Mouse (Mus musculus): ENCODE results near the gene Gm17581. TPM values are rescaled to one million over a fixed set of nuclear protein-coding genes. Genes with fewer than 3 reads are reported as not detected.

Gm17581 gene
- polyA plus RNA-seq, 1 experiment from 2014 or later = not detected

DNA sequence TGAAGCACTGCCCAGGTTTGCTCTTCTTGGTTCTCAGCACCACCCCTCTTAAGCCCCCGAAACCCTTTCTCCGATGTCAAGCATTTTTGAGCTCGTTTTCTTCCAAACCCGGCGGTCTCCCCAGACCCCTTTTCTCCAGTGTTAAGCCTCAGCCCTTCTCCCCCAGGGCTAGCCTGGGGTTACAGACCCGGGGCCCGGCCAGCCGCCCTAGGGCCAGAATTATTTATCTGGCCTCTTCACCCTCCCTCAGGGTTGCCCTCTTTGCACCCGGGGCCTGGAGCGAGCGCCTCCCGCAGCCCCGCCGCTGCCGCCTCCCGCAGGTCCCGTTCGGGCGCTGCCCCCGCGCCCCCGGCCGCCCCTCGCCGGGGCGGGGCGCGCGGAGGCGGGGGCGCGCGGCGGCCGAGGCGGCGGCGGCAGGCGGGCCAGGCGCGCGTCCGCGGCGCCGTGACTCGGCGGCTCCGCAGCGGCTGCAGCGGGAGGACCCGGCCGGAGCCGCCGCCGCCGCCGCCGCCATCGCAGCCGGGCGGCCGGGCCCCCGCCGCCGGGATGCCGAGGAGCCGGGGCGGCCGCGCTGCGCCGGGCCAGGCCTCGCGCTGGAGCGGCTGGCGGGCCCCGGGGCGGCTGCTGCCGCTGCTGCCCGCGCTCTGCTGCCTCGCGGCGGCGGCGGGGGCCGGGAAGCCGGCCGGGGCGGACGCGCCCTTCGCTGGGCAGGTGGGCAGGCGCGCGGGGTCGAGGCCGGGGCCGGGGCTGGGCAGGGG is 39.4 kb upstream of the Gm17581 start, which contains the start of gene Mmp24:
Mmp24 (plus strand) TSS at position 416 of the 758 bp plus-strand sequence.
- 0 out of 2 replicates have a peak, but pooled peaks cover 2% of the 10 kb centered on the region for H3K27me3 ChIP-seq (ENCODE audit: control insufficient read depth, insufficient read depth, low read length)
- DNase-seq = peak; percentile 71
- H3K9ac ChIP-seq (replicated peaks; ENCODE audit: low read length) = peak within 1 kb of the TSS; percentile 96
- no peaks in the 10 kb centered on the region for H3K9me3 ChIP-seq (ENCODE audit: control insufficient read depth, low read length)
- peak within 1 kb of the TSS; percentile 92 for H3K27ac ChIP-seq (replicated peaks; ENCODE audit: low read depth, low read length)
- peak; percentile 32; the same call in 1 of the 2 replicates for ATAC-seq (ENCODE audit: low FRiP score, low TSS enrichment)
- H3K4me1 ChIP-seq (ENCODE audit: control insufficient read depth, insufficient read depth, low read length) = peaks cover 24% of the 10 kb centered on the region
- peak within 1 kb of the TSS; percentile 72 for H3K4me2 ChIP-seq (ENCODE audit: low read length)
- WGBS = 2% methylated on average over 70 of the region's 100 CpGs
- peak within 1 kb of the TSS; percentile 71 for H3K4me3 ChIP-seq (replicated peaks; ENCODE audit: low read depth, low read length)
- no peaks in the 10 kb centered on the region for H3K36me3 ChIP-seq (ENCODE audit: control insufficient read depth, insufficient read depth, low read length)

DNA sequence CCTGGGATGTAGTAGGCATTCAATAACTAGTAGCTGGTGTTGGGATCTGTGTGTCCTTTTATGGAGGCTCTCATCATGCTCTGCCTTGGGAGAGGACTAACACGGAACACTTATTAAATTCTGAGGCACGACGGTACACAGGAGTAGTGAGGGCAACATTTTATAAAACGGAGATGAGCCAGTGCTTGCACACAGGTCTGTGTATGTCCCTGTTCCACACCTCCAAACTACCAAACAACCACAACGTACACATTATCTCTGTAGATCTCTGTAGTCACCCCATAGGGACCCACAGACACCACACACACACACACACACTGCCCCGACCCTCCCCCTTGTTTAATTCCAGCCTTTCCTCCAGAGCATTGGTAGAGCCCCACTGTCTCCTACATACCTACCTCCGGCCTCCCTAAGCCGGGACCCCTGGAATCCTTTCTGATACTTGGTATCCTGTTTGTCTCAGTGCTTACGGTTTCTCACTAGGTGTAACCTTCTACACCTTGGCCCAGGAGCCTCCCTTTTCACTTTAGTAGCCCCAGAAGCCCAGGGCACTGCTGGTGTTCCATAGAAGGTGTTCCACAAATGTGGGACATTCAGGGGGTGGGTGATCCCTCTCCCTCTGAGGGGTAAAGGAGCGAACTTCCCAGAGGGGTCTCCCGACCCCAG is 38.7 kb upstream of the Gm17581 start:
- Histone ChIP-seq H3K27me3 (ENCODE audit: control insufficient read depth, insufficient read depth, low read length) (0 out of 2 replicates have a peak, but pooled peaks cover 2% of the 10 kb centered on the region), H3K4me2 (ENCODE audit: low read length) (peak overlapping the region; percentile 72), H3K4me3 (replicated peaks; ENCODE audit: low read depth, low read length) (peak overlapping the region; percentile 45), H3K36me3 (ENCODE audit: control insufficient read depth, insufficient read depth, low read length) (no peaks in the 10 kb centered on the region), H3K27ac (replicated peaks; ENCODE audit: low read depth, low read length) (peak overlapping the region; percentile 92; the same call in 1 of the 2 replicates), H3K9ac (replicated peaks; ENCODE audit: low read length) (peak overlapping the region; percentile 96; the same call in 1 of the 2 replicates), H3K4me1 (ENCODE audit: control insufficient read depth, insufficient read depth, low read length) (peaks cover 24% of the 10 kb centered on the region), H3K9me3 (ENCODE audit: control insufficient read depth, low read length) (no peaks in the 10 kb centered on the region)
- ATAC-seq (ENCODE audit: low FRiP score, low TSS enrichment) (no peak), DNase-seq (no peak)
- WGBS = 62% methylated on average over 11 of the region's 11 CpGs

DNA sequence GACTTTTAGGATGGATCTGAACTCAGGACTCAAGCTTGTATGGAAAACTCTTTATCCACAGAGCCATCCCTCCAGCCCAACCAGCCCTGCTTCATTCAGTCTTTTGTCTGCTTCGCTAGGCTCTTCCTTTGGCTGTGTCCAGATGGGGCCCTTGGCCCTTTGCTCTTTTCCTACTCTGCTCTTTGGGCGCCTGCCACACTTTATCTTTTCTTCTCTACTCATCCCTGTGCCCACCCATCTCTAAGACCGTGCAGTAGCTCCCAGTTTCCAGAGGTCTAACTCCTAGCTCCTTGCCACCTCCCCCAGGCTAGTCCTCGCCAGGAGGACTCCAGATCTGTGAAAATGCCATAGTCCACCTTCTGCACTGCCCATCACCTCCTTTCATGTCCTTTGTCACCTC is 38.0 kb upstream of the Gm17581 start:
- H3K9me3 ChIP-seq (ENCODE audit: control insufficient read depth, low read length) = no peaks in the 10 kb centered on the region
- 0 out of 2 replicates have a peak, but pooled peaks cover 2% of the 10 kb centered on the region for H3K27me3 ChIP-seq (ENCODE audit: control insufficient read depth, insufficient read depth, low read length)
- no peaks in the 10 kb centered on the region for H3K36me3 ChIP-seq (ENCODE audit: control insufficient read depth, insufficient read depth, low read length)
- no peak overlapping the region for H3K9ac ChIP-seq (replicated peaks; ENCODE audit: low read length)
- WGBS = 66% methylated on average over 4 of the region's 4 CpGs
- no peak overlapping the region for H3K4me2 ChIP-seq (ENCODE audit: low read length)
- DNase-seq (no peak), ATAC-seq (ENCODE audit: low FRiP score, low TSS enrichment) (no peak)
- H3K4me3 ChIP-seq (replicated peaks; ENCODE audit: low read depth, low read length) = no peak overlapping the region
- H3K27ac ChIP-seq (replicated peaks; ENCODE audit: low read depth, low read length) = no peak overlapping the region
- H3K4me1 ChIP-seq (ENCODE audit: control insufficient read depth, insufficient read depth, low read length) = peaks cover 24% of the 10 kb centered on the region

DNA sequence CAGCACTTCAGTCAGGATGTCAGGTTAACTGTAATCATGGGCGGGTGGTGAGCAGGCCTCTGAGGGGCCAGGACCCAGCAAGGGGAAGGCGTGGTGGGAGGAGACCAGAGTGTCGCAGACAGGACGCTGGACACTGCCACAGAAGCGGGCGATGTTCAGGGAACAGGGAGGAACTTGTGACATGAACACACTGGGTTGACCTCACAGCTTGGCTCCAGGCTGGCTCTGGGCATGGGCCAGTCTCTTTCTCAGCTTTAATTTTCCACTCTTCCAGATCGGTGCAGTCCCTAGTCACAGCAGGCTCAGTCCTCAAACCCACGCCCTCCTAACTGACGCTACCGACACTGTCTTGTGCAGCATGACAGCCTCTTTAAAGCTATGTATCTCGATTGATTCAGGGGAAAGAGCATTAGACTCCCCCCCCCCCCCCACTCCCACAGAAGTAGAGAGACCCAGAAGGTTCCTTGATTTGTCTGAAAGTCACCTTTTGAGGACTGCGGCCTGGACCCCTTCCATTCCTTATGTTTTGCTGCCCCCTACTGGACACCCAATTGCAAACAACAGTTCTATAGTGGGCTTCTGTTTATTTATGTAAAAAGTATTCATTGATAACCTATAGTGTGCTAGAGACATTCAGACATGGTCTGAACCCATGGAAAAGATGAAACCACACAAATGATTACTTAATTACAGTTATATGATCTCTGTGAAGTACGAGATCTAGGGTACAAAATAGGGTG is 29.2 kb upstream of the Gm17581 start:
- no peak overlapping the region for H3K4me2 ChIP-seq (ENCODE audit: low read length)
- peak; percentile 43; the same call in 1 of the 2 replicates for ATAC-seq (ENCODE audit: low FRiP score, low TSS enrichment)
- no peak overlapping the region for H3K9ac ChIP-seq (replicated peaks; ENCODE audit: low read length)
- H3K27me3 ChIP-seq (ENCODE audit: control insufficient read depth, insufficient read depth, low read length) = no peaks in the 10 kb centered on the region
- H3K4me3 ChIP-seq (replicated peaks; ENCODE audit: low read depth, low read length) = no peak overlapping the region
- DNase-seq = peak; percentile 92
- no peak overlapping the region for H3K27ac ChIP-seq (replicated peaks; ENCODE audit: low read depth, low read length)
- no peaks in the 10 kb centered on the region for H3K9me3 ChIP-seq (ENCODE audit: control insufficient read depth, low read length)
- no peaks in the 10 kb centered on the region for H3K4me1 ChIP-seq (ENCODE audit: control insufficient read depth, insufficient read depth, low read length)
- WGBS = 55% methylated on average over 13 of the region's 13 CpGs
- no peaks in the 10 kb centered on the region for H3K36me3 ChIP-seq (ENCODE audit: control insufficient read depth, insufficient read depth, low read length)

DNA sequence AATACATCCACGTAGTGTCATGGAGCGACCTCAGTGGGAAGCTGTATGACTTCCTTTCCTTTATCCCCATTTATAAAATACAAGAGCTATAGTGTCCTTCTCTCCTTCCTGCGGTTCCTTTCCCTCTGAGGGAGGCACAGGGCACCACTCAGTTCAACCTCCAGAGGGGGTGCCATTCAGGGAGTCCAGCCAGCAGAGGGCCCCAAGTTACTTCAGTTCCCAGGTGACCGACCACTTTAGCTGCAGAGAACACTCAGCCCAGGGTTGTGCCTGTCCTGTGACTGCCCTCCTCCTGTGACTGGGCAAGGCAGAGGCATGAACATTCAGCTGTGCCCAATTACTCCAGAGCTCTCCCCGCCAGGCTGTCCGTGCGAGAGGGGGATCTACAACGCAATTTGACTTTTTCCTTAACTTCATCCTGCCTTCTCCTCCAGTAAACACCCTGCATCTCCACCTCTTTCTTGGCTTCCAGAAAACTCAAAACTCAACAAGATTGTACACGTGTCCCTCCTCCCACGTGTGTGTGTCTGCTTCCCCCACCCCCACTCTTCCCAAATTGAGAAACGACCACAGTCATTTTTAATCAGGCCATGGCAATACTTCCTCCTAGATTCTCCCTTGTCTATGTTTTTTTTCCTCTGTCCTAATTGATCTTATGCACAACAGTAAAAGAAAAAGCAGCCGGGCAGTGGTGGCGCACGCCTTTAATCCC is 21.3 kb upstream of the Gm17581 start:
- WGBS = 73% methylated on average over 14 of the region's 14 CpGs
- DNase-seq (no peak), ATAC-seq (ENCODE audit: low FRiP score, low TSS enrichment) (no peak)
- Histone ChIP-seq H3K9ac (replicated peaks; ENCODE audit: low read length) (no peak overlapping the region), H3K27me3 (ENCODE audit: control insufficient read depth, insufficient read depth, low read length) (no peaks in the 10 kb centered on the region), H3K9me3 (ENCODE audit: control insufficient read depth, low read length) (no peaks in the 10 kb centered on the region), H3K36me3 (ENCODE audit: control insufficient read depth, insufficient read depth, low read length) (no peaks in the 10 kb centered on the region), H3K4me2 (ENCODE audit: low read length) (no peak overlapping the region), H3K4me1 (ENCODE audit: control insufficient read depth, insufficient read depth, low read length) (no peaks in the 10 kb centered on the region), H3K27ac (replicated peaks; ENCODE audit: low read depth, low read length) (no peak overlapping the region), H3K4me3 (replicated peaks; ENCODE audit: low read depth, low read length) (no peak overlapping the region)

DNA sequence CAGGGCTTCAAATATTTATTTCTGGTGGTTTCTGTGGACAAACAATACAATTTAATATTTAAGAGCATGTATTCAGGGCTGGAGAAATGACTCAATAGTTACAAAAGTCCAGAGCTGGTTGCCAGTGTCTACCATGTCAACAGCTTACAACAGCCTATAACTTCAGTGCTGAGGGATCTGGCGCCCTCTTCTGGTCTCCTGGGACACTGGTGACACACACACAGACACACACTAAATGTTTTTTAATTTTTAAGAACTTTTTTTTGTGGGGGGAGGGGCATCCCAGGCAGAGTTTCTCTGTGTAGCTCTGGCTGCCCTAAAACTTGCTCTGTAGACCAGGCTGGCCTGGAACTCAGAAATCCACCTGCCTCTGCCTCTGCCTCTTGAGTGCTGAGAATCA is 20.1 kb upstream of the Gm17581 start:
- Histone ChIP-seq H3K36me3 (ENCODE audit: control insufficient read depth, insufficient read depth, low read length) (no peaks in the 10 kb centered on the region), H3K4me1 (ENCODE audit: control insufficient read depth, insufficient read depth, low read length) (no peaks in the 10 kb centered on the region), H3K4me3 (replicated peaks; ENCODE audit: low read depth, low read length) (no peak overlapping the region), H3K9me3 (ENCODE audit: control insufficient read depth, low read length) (no peaks in the 10 kb centered on the region), H3K27ac (replicated peaks; ENCODE audit: low read depth, low read length) (no peak overlapping the region), H3K4me2 (ENCODE audit: low read length) (no peak overlapping the region), H3K27me3 (ENCODE audit: control insufficient read depth, insufficient read depth, low read length) (0 out of 2 replicates have a peak, but pooled peaks cover 3% of the 10 kb centered on the region), H3K9ac (replicated peaks; ENCODE audit: low read length) (no peak overlapping the region)
- WGBS = 6% methylated on average over 1 of the region's 1 CpGs
- DNase-seq (peak; percentile 39), ATAC-seq (ENCODE audit: low FRiP score, low TSS enrichment) (no peak)

DNA sequence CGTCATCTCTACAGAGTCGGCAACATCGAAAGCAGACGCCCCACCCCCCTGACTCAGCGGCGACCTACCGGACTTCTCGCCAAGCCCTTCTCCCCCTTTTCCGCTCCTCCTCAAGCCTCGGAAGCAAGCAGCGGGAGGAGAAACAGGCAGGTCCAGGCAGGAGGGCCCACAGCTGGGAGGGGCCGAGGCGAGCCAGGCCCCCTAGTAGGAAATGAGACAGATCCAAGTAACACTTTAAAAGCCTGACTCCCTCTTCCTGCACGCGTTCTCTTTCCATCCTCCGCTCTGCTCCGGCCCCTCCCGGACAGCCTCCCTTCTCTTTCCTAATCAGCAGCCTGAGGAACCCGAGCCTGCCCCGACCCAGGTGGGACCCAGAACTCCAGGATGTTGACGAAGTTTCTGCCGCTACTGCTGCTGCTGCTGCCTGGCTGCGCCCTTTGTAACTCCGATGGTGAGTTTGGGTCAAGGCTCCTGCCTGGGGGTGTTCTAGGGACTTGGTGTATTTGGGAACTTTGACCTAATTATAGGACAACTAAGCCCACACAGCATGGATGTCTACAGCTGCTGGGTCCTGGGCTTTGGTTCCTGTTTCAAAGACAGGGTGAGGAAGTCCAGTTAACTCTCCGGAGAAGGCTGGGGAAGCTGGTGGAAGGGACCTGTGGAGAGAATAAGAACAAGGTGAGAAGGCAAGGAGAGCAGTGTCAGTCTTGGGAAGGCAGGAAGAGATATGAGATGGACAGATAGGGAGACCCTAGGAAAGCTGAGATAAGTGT is 15.5 kb upstream of the Gm17581 start, which contains the start of gene Procr:
Procr (plus strand) TSS at position 104 of the 773 bp plus-strand sequence.
- ATAC-seq (ENCODE audit: low FRiP score, low TSS enrichment) = no peak
- no peaks in the 10 kb centered on the region for H3K4me1 ChIP-seq (ENCODE audit: control insufficient read depth, insufficient read depth, low read length)
- WGBS = 4% methylated on average over 25 of the region's 25 CpGs
- no peaks in the 10 kb centered on the region for H3K36me3 ChIP-seq (ENCODE audit: control insufficient read depth, insufficient read depth, low read length)
- no peaks in the 10 kb centered on the region for H3K9me3 ChIP-seq (ENCODE audit: control insufficient read depth, low read length)
- peak within 1 kb of the TSS; percentile 17; the same call in 1 of the 2 replicates for H3K9ac ChIP-seq (replicated peaks; ENCODE audit: low read length)
- H3K4me2 ChIP-seq (ENCODE audit: low read length) = peak within 1 kb of the TSS; percentile 41
- H3K4me3 ChIP-seq (replicated peaks; ENCODE audit: low read depth, low read length) = 0 out of 2 replicates have a peak within 1 kb of the TSS, but pooled peaks have one; percentile 11
- peak; percentile 21 for DNase-seq
- 0 out of 2 replicates have a peak, but pooled peaks cover 3% of the 10 kb centered on the region for H3K27me3 ChIP-seq (ENCODE audit: control insufficient read depth, insufficient read depth, low read length)
- H3K27ac ChIP-seq (replicated peaks; ENCODE audit: low read depth, low read length) = no peak within 1 kb of the TSS

Measured in midbrain, embryonic 14.5 days (tissue).